Mouse (Mus musculus) liver, postnatal 0 days (tissue): ENCODE measurements at regions not wholly inside any gene's neighbourhood (a gene's known extent, or its start where the extent isn't known, plus 50 kb on each side); places are given as distances from the start of the nearest gene placed in this dataset.

Experiments
- CTCF ChIP-seq: sonication (generic); IDR thresholded peaks from 2 replicates; pipeline ENCODE4 v1.5.1; 2016; ENCODE audit warnings: antibody characterized with exemption, low read depth
- EP300 ChIP-seq: IDR thresholded peaks from 2 replicates; pipeline ENCODE4 v1.6.1; 2016; ENCODE audit warnings: antibody characterized with exemption, low read depth, mild to moderate bottlenecking

GRCm38 (mm10) chr4:3066051-3066736 lies 100.9 kb upstream of the Vmn1r2 start:
- TF ChIP-seq CTCF (no peak), EP300 (no peak)
